Mouse (Mus musculus): ENCODE measurements around the gene Jak2.

Jak2 gene

DNA sequence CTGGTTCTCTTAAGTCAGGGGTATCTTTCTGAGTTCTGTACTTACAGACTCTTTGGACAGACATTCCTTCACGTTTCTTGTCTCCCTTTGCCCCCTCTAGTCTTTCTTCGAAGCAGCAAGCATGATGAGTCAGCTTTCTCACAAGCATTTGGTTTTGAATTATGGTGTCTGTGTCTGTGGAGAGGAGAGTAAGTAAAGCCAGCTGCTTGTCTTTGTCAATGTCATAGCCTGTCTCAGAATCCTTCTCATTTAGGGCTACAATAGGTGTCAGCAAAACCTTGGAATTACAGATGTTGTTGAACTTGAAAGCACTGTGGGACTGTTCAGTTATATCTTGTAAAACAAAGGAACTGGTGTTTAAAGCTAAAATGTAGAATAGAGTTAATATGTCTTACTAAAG, 43.1 kb downstream of the Jak2 start:
- in situ Hi-C loops (cut with MboI, MseI) = no loop called here

DNA sequence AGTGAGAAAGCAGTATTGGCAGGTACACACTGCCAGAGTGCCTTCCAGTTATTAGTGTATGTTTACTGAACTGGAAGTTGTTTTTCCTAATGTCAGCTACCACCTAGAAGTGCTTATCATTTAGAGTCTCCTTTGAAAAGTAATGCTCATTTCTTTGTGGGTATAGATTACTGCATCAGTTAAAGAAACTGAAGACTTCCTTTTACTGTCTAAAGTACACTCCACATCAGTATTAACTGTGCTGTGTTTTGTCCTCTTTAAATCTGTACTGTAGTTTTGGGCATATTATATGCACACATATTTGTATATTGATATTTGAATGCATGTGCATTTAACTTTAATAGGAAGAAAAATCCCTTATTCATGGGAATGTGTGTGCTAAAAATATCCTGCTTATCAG, 44.5 kb downstream of the Jak2 start:
- in situ Hi-C loops (cut with MboI, MseI) = no loop called here

DNA sequence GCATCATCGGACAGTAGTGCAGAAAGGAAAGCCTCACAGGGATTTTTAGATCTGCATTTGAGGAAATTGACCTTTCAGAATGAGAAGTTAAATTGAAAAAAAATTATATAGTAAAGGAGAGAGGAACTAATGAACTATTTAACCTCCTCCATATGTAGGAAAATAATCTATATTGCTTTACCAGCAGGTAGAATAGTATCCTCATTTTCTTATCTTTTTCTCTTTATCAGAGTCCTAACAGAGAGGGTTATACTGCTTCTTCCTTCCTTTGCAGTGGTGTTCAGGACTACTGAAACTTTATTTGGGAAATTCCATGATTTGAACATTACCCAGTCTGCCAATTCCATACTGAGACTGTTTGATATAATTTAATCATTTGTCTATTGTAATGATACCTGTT, 45.7 kb downstream of the Jak2 start:
- in situ Hi-C loops (cut with MboI, MseI) = no loop called here

DNA sequence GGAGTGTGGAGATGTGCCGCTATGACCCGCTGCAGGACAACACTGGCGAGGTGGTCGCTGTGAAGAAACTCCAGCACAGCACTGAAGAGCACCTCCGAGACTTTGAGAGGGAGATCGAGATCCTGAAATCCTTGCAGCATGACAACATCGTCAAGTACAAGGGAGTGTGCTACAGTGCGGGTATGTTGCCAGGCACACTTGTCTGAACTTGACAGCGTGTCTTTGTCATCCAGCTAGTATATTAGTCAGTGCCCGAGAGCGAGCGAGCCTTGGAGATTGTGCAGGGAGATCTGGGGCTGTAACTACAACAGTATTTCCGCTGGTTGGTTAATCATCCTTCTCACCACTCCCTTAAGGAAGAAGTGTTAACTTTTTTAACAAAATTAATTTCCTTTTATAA, 49.3 kb downstream of the Jak2 start:
- in situ Hi-C loops (cut with MboI, MseI) = no loop called here

DNA sequence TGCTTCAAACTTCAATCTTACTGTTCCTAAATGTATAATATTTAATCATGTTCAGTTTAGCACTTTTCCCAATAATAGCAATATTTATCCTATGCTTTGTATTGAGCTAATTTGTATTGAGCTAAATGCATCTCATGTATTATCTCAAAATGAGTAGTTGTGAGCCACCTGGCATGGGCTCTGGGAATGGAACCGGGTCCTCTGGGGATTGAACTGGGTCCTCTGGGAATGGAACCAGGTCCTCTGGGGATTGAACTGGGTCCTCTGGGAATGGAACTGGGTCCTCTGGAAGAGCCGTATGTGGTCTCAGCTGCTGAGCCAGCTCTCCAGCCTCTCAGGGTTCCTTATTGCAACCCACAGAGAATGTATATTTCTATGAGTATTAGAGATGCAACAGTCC, 50.5 kb downstream of the Jak2 start:
- in situ Hi-C loops (cut with MboI, MseI) = no loop called here

DNA sequence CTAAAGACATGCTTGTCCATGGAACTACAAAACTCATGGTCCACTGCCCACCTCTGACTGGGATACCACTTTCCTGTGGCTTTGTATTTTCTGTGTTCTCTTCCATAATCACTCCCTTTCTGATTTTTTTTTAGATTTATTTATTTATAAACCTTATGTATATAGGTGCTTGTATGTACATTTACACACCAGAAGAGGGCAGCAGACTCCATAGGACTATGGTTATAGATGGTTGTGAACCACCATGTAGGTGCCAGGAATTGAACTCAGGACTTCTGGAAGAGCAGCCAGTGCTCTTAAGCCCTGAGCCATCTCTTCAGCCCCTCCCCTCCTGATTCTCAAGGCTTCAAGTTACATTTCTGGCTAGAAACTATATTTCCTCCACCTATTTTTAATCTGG, 57.2 kb downstream of the Jak2 start:
- in situ Hi-C loops (cut with MboI, MseI) = no loop called here

DNA sequence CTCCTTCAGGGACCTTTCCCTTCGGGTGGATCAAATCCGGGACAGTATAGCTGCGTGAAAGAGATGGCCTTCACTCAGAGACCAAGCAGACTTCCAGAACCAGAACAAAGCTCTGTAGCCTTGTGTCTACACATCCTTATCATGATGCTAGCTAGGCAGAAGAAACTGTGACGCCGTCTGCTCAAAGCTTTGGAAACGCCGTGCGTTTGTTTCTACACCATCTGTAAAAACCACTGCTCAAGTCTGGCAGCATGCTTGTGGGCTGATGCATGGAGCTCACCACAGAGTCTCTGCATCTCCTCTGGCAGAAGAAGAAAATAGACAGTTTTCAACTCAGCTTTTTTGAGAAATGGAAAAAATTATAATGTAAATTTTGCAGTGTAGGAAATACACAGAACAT, 60.2 kb downstream of the Jak2 start:
- in situ Hi-C loops (cut with MboI, MseI) = no loop called here

DNA sequence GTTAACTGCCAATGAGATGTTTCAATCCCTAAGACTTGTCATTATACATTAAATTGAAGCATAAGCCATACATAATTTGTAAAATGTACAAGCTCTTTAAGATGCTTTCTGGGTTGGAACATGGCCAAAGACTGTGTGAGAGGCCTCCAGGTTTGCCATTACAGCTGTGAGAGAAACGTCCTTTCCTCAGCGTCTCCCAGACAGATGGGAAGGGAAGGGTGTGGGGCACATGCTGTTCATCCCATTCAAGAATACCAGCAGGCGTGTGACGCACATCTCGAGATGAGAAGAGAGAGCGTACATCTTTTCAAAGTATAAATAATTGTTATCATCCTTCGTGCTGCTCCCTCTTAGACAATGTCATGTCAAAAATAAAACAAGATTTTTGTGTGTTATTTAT, 61.0 kb downstream of the Jak2 start:
- in situ Hi-C loops (cut with MboI, MseI) = no loop called here

DNA sequence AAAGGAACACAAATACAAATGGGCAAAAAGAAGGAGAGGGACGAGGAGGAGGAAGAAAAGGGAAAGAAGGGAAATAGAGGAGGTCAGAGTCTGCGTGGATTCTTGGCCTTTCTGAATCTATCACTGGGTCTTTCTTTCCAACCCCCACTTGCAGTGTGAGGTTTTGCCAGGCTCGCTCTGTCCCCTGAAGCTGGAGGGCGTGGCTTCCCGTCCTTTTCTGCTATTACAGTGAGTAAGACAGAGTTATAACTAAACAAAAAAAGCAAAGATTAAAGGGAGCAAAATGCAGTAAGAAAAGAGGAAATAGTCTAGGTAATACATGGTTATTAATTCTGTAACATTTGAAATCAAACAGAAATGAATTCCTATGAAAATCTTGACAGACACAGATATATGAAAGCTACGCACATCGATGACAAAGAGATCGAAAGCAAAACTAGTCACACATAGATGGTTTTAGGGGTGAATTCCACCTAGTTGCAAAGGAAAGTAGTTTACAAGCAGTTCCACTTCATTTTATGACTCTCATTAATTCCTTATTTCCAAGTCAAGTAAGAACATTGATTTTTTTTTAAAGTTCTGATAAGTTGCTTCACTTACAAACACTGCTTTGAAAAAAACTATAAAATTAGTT, 71.9 kb downstream of the Jak2 start:
- in situ Hi-C loops (cut with MboI, MseI) = no loop called here

DNA sequence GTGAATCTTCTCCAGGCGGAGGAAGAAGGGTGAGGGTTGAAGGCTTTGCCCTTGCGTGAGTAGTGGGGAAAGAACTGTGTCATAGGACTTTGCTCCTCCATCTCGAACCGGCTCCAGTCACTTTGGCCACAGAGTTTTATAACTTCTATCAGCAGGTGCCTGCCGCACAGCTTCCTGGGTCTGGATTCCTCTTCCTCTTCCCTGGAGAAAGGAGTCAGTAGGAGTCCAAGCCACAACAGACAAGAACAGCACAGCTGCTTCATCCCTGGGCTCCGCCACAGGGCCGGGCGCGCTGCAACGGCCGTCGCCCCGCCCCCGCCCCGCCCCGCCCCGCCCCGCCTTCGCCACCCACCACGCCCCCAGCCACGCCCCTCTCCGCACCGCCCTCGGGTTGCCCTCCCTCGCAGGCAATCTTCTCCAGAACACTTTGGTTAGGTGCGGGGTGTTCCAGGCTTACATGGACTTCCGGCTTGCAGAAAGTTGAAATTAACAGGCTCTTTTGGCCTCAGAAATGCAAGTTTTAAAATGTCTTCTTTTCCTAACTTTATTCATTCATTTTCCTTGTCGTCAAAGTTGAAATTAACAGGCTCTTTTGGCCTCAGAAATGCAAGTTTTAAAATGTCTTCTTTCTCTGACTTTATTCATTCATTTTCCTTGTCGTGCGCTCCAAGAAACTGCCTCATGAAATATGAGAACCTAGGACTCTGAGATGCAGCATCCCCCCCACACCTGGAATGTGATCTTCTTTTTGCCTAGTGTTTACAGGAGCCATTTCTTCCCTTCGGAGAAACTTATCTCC, 73.6 kb downstream of the Jak2 start, which contains the start of gene Insl6:
Gene Insl6, minus strand, starts transcription at position 304 of the 799 bp plus-strand sequence.
- in situ Hi-C loops (cut with MboI, MseI) = no loop called here

DNA sequence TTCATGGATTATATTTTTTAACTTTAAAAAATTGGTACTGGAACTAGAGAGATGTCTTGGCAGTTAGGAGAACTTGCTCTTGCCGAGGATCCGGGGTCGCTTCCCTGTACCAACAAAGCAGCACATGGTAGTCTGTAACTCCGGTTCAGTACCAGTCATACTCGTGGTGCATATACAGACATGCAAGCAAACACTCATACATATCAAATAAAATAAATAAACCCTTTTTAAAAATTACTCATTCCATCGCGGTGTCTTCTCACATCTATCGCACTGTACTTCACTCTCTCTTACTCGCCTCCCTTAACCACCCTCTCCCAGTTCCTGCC, 74.2 kb downstream of the Jak2 start:
- in situ Hi-C loops (cut with MboI, MseI) = no loop called here

DNA sequence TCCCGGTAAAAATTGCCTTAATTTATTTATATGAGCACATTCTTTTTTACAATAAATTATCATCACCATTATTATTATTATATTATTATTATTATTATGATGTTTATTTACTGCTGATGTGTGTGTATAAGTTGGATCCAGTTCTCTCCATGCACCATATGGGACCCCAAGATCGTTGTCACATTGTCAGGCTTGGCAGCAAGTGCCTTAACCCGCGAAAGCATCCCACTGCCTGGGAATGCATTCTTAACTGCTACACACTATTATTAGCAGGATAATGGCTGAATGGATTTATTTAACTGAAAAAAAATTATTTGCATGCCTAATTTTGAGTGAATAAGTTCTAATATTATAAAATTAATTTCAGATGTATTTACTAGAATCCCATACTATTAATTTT, 74.8 kb downstream of the Jak2 start:
- in situ Hi-C loops (cut with MboI, MseI) = no loop called here

DNA sequence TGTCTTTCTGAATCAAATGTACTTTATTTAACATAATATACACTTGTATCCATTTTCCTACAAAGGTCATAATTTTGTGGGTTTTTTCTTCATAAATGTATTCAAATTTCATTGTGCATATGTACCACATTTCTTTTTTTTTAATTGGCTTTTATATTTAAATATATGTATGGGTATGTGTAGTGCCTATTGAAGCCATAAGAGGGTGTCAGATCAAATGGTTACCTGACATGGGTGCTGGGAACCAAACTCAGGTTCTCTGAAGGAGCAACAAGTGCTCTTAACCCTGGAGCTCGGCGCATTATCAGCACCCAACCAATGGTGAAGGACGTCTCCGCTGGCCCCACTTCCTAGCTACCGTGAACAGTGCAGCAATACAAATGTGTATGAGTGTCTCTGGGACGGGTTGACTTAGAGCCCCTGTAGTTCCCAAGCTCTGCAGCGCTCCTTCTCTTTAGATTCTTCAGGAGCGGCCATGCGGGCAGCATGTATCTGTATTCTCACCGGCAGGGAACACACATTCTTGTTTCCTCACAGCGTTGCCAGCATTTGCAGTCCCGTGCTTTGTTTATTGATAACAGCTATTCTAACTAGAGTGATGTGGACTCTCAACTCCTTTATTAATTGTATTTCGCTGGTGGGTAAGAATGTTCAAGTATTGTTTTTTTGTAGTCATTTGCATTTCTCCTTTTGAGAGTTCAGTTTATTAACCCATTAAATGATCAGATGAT, 75.4 kb downstream of the Jak2 start:
- in situ Hi-C loops (cut with MboI, MseI) = no loop called here

DNA sequence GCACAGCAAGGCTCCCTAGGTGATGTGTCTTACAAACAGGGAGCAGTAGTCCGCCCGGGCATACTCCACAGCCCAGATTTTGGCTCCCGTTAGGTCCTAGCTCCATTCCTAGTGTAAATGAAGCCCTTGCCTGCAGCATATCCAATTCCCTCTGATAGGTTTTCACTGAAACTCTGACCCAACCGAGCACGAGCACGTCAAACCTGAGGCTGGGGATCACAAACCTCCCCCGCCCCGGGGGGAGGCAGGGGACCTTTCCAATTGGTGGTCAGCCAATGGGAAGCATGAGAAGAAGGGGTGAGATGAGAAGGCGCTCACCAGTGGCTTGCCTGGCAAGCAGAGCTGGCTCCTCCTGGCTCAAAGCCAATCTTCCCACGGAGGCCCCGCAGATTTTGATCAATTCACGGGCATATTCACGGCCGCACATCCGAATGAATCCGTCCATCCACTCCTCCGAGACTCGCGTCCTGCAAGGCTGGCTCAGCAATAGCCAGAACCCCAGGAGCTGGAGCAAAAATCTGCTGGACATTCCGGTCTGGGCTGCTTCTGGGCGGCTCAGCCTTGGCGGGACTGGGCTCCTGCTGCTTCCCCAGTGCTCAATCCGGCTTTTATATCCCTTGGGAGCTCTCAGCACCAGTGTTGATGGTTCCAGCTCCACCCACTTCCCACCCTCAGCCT, 82.6 kb downstream of the Jak2 start, which contains the start of gene Rln1:
Gene Rln1, minus strand, starts transcription at position 603 of the 678 bp plus-strand sequence.
- in situ Hi-C loops (cut with MboI, MseI) = loop anchor here in 1 of 2 experiments (10.0 kb wide), 1 partner anchor 679 kb away; no protein-coding TSS in a partner anchor

DNA sequence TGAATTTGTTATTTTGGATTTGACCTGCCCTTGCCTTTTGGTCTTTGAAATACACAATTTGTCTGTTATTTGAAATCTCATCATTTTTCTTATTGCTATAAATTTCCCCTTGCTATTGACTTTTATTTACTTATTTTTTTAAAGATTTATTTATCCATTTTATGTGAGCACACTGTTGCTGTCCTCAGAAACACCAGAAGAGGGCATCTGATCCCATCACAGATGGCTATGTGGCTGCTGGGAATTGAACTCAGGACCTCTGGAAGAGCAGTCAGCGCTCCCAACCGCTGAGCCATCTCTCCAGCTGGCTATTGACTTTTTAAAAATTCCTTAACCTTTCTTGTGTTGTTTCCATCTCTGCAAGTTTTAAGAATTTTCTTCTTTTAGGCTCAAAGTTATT, 85.0 kb downstream of the Jak2 start:
- in situ Hi-C loops (cut with MboI, MseI) = loop anchor here in 1 of 2 experiments (10.0 kb wide), 1 partner anchor 682 kb away; no protein-coding TSS in a partner anchor

DNA sequence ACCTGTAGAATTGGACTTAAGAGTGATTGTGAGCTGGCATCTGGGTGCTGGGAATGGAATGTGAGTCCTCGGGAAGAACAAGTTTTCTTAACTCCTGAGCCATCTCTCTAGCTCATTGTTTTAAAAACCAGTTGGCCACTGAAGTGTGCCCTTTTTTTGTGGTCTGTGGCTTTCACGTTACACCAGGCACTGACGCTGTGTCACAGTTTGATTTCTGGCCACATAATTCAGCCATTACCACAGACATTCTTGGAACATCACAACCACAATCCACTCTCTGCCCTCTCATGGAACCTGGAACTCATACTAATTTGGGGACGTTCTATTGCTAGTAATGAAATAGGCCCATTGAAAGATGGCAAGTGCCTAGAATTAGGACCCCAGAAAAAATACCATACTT, 89.4 kb downstream of the Jak2 start:
- in situ Hi-C loops (cut with MboI, MseI) = no loop called here

DNA sequence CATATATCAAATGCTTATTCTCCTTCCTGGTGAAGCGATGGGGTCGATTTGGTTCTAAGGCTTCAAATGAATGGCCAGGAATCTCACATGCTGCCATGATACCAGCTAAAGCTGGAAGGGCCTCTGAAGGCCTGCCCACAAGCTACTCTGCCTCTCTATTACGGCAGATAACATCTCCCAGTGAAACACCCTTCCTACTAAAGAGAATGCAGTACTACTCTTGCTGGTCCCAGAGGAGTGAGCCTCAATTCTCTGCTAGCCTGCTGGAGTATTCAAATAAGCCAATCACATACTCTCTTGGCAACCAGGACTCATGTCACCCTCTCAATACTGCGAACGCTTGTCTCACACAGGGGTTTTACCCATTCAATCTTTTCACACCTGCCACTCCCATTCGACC, 90.7 kb downstream of the Jak2 start:
- in situ Hi-C loops (cut with MboI, MseI) = no loop called here

DNA sequence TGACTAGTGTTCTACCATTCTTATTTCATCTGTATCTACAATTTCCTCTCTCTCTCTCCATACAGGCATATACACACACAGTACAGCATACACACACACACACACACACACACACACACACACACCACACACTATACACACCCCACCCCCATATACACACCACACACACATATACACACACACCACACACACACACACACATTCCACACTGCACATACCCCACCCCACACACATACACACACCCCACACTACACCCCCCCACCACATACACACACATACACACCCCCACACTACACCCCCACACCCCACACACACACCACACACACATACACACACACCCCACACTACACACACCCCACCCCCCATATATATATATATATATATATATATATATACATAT, 93.2 kb downstream of the Jak2 start:
- in situ Hi-C loops (cut with MboI, MseI) = no loop called here

DNA sequence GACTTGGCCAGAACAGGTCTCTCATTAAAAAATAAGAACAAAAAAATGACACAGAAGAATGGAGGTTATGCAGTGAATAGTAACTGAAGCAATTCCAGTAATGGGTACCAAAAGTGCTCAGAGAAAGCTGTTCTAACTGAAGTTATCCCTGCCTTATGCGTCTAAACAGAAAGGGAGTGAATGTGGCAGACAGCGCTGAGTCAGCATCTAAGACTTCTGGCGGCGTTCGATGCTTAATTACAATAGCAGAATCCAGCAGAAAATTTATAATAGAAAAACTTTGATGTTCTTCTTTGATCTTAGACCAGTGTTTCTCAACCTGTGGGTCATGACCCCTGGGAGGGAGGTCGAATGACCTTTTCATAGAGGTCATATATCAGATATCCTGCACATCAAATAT, 94.0 kb downstream of the Jak2 start:
- in situ Hi-C loops (cut with MboI, MseI) = no loop called here

DNA sequence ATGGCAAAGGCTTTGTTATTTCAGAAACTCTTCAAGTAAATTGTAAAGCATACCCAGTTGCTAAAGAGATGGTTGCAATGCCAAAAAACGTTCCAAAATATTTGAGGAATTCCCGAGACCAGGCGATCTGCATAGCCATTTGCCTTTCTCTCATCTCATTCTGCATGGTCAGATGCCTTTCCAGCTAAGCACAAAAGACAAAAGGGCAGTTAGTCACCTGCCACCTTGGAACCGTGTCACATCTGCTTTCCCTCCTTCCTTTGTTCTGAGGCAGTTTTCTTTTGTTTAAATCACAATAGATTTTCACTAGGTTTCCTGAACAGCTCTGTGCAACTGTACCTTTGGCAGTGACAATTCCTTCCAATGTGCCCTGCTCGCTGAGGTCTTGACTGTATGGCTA, 99.4 kb downstream of the Jak2 start:
- in situ Hi-C loops (cut with MboI, MseI) = loop anchor here (5.0 to 10.0 kb wide), 5 partner anchors 34 to 806 kb away; no protein-coding TSS in a partner anchor

Data from T-helper 17 cell (primary cell).